ENCODE assay signal across 10 mouse cellular contexts in the genomic region with DNA sequence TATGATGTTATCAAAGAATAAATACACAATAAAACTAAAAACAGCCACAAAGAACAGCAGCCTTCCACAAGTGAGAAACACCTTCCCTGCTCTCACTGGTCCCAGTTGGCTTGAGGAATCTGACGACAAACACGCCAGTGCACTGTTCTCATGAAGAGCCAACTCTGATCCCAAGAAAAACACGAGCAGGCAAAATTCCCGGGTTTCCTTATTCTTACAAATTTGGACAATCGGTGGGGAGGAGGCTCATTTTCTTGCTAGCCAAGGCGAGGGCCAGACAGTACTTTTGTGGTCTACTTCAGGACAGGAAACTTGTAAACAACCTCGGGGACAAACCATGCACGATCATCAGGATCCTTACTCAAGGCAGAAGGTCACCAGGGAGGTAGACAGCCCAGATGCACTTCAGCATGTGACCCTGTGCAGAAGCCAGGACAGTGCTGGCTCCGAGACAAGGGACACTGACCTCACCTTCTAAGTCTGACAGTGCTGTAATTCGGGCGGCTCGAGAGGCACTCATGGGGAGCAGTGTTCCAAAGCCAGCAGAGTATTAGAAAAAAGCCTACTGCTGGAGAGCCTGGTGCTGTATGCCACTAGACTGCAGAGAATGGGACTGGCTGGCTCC.
DNase-seq lines count a peak whose midpoint lies in the region; ATAC-seq lines count a peak whose summit lies in the region.
"Had no signal": no experiment of that assay in that cellular context is flagged by ENCODE, and none has a peak within 500 bp of the region (broad histone marks: within the 10 kb centered on the region; RNA-seq: fewer than 3 reads in every experiment).

No protein-coding gene starts in this region.

- no peak for ATAC-seq in megakaryocyte, adult 5-6 weeks (ENCODE audit: poor library complexity, severe bottlenecking)
- ATAC-seq in limb, embryonic 12.5 days (ENCODE audit: insufficient number of reproducible peaks, insufficient read depth, low FRiP score, low TSS enrichment, low read depth), result no peak
- no peak for ATAC-seq in stomach, embryonic 14.5 days (ENCODE audit: insufficient number of reproducible peaks, insufficient read depth, low FRiP score, low read depth)
- ATAC-seq in monocyte, adult 5-6 weeks (replicated peaks; ENCODE audit: insufficient number of reproducible peaks, low FRiP score, low TSS enrichment, poor library complexity, severe bottlenecking), result no peak

- peaks cover 94% of the 10 kb centered on the region for H3K4me1 ChIP-seq in megakaryocyte, embryonic 14.5 days
- peaks cover 22% of the 10 kb centered on the region for H3K4me1 ChIP-seq in limb, embryonic 12.5 days (replicated peaks)
- H3K4me1 ChIP-seq in stomach, embryonic 14.5 days (ENCODE audit: control insufficient read depth, insufficient read depth, low read length), result peaks cover 28% of the 10 kb centered on the region; the same call in 1 of the 2 replicates

- no peaks in the 10 kb centered on the region for H3K9me3 ChIP-seq in megakaryocyte, embryonic 14.5 days
- no peaks in the 10 kb centered on the region for H3K9me3 ChIP-seq in limb, embryonic 12.5 days
- H3K9me3 ChIP-seq in stomach, embryonic 14.5 days (ENCODE audit: control insufficient read depth, low read depth, low read length), result no peaks in the 10 kb centered on the region

- H3K4me3 ChIP-seq in megakaryocyte, embryonic 14.5 days (replicated peaks), result peak overlapping the region; percentile 40
- H3K4me3 ChIP-seq in limb, embryonic 12.5 days (replicated peaks), result no peak overlapping the region
- no peak overlapping the region for H3K4me3 ChIP-seq in stomach, embryonic 14.5 days (ENCODE audit: low read depth, low read length)
- H3K4me3 ChIP-seq: erythroblast, embryonic 14.5 days had no signal

- H3K27ac ChIP-seq in limb, embryonic 12.5 days, result peak overlapping the region; percentile 54; the same call in 1 of the 2 replicates
- H3K27ac ChIP-seq in stomach, embryonic 14.5 days (ENCODE audit: low read length), result peak overlapping the region; percentile 39; the same call in 1 of the 2 replicates

- no peak overlapping the region for H3K9ac ChIP-seq in limb, embryonic 12.5 days (replicated peaks)
- H3K9ac ChIP-seq in stomach, embryonic 14.5 days (replicated peaks; ENCODE audit: low read depth, low read length), result no peak overlapping the region

- peak; percentile 90 to 93 for DNase-seq in heart, adult 9 months (ENCODE audit: low spot score in 2 of 2)
- DNase-seq in spleen, postnatal 36 days (ENCODE audit: low spot score in 2 of 2), result no peak
- DNase-seq in T-cell, adult 2 months (ENCODE audit: low spot score), result no peak

- H3K27me3 ChIP-seq in megakaryocyte, embryonic 14.5 days (replicated peaks), result no peaks in the 10 kb centered on the region
- H3K27me3 ChIP-seq in limb, embryonic 12.5 days, result no peaks in the 10 kb centered on the region
- no peaks in the 10 kb centered on the region for H3K27me3 ChIP-seq in stomach, embryonic 14.5 days (ENCODE audit: control insufficient read depth, insufficient read depth, low read length)

- WGBS in limb, embryonic 12.5 days, result 74% methylated on average over 12 of the region's 12 CpGs
- WGBS in stomach, embryonic 14.5 days, result 72% methylated on average over 12 of the region's 12 CpGs

- H3K36me3 ChIP-seq in megakaryocyte, embryonic 14.5 days (replicated peaks; ENCODE audit: low read length), result peaks cover 49% of the 10 kb centered on the region
- H3K36me3 ChIP-seq in limb, embryonic 12.5 days, result peaks cover 68% of the 10 kb centered on the region
- H3K36me3 ChIP-seq in stomach, embryonic 14.5 days (ENCODE audit: control insufficient read depth, insufficient read depth, low read length), result peaks cover 29% of the 10 kb centered on the region
- H3K36me3 ChIP-seq: G1E had no signal

- H3K4me2 ChIP-seq in limb, embryonic 12.5 days, result no peak overlapping the region
- no peak overlapping the region for H3K4me2 ChIP-seq in stomach, embryonic 14.5 days (replicated peaks; ENCODE audit: low read depth, low read length)

Comparison
In these comparisons a context has a peak if more than half of its experiments do, and no peak if none do; other contexts are left out.
1. DNase-seq: peak in heart, adult 9 months (2 of 2); none in spleen, postnatal 36 days (0 of 2) and T-cell, adult 2 months (single experiment).